Mouse (Mus musculus): ENCODE measurements around the gene Ulk2.

Ulk2 gene

DNA sequence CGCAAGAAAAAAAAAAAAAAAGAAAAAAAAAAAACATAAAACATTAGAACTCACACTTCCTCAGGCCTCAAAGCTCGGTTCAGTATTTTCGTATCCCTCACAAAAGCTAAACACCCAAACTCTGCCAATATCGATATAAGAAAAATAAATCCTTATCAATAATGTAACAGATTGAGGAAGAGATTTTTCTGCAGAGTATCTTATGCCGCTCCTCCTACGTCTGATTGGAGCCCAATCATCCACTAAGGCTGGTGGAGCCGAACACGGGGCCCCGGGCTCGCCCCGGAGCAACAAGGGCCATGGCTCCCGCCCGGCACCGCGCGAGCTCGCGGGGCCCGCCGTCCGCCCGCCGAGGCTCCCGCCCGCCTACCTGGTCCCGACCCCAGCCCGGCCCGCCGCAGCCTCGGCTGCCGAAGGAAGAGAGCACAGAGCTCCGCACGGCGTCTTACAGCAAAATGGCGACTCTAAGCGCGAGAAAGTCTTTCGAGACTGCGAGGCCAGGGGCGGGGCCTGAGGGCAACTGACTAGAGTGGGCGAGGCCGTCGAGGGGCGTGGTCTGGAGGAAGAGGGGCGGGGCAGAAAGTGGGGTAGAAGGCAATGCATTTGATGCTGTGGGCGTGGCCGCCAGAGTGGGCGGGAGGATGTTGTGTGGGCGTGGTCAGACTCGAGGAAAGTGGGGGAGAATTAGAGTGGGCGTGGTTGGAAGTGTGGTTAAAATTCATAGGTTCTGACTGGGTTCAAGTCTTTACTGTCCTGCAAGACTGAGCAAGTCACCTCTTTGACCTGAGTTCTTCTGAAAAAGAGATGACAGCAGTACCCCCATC lies 93.1 kb downstream of the Ulk2 start, which contains the start of gene Prpsap2:
TSS of gene Prpsap2 (minus strand) at position 505 of the 824 bp plus-strand sequence.
- peak; percentile 99 for DNase-seq (ENCODE audit: low spot score in 2 of 2)

DNA sequence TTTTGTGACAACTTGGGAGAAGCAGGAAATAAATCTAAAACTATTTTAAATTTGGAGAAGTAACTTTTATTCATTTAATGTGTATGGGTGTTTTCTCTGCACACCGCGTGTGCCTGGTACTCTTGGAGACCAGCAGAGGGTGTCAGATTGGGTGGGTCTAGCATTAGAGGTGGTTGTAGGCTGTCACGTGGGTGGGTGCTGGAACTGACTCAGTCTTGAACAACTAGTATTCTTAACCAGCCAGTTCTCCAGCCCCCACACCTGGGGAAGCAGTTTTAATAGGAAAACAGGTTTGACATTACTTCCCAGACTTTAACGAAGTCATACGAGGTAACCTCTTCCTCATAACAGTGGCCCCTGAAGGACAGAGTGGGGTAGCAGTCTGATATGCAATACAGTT lies 94.4 kb downstream of the Ulk2 start:
- no peak for DNase-seq (ENCODE audit: low spot score in 2 of 2)

DNA sequence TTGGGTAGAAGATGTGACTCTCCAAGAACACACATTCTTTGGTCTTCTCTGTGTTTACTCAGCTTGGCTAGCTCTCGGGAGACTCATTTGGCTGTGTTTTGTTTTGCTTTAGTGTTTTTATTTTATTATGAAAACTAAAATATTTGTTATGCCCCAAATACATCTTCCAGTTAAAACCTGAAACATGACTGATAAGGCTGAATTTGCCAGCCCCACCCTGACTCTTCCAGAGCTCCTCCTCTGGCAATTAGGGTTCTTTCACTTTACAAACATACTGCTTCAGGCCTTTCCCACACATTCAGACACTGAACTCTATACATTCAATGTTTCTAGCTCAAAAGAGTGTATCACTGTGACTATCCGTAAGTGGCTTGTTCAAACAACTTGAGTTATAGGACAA lies 97.7 kb downstream of the Ulk2 start:
- no peak for DNase-seq (ENCODE audit: low spot score in 2 of 2)

DNA sequence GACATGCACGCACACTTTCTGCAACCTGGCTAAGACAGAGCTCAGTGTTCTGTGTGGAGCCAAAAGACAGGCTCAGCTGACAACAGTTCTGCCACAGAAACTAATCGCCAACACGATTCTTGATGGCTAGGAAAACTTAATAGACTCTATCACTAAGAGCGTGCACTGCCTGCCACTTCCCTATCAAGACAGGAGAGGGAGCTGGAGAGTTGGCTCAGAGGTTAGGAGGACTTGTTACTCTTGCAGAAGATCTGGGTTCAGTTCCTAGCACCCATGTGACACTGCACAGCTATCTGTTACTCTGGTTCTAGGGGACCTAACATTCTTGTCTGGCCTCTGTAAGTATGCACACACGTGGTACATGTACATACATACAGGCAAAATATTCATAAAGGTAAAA lies 103.3 kb downstream of the Ulk2 start:
- DNase-seq (ENCODE audit: low spot score in 2 of 2), result no peak

DNA sequence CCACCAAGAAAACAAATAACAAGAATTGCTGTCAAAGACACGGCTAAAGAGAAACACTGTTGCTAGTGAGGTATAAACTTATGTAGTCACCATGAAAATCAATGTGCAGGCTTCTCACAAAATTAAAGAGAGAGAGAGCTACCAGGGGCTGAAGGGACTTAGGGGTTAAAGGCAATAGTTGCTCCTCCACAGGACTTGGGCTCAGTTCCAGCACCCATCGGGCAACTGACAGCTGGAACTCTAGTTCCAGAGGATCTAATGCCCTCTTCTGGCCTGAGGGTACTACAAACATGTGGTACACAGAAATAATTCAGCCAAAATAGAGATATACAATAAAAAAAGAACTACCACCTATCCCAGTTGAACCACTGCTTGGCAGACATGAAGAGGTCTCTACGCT lies 107.7 kb downstream of the Ulk2 start:
- DNase-seq (ENCODE audit: low spot score in 2 of 2), result no peak

DNA sequence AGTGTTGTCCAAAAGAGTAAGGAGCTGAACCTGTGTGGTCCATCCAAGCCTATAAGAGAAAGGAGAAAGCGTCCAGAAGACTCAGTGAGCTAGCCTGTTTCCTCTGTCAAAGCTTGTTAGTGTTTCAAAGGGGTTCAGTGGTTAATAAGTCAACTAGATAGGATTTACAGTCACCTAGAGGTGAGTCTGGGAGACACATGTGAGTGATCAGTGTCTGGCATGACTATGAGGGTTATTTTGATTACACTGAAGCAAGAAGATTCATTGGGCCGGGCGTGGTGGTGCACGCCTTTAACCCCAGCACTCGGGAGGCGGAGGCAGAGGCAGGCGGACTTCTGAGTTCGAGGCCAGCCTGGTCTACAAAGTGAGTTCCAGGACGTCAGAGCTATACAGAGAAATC lies 109.1 kb downstream of the Ulk2 start:
- no peak for DNase-seq (ENCODE audit: low spot score in 2 of 2)

DNA sequence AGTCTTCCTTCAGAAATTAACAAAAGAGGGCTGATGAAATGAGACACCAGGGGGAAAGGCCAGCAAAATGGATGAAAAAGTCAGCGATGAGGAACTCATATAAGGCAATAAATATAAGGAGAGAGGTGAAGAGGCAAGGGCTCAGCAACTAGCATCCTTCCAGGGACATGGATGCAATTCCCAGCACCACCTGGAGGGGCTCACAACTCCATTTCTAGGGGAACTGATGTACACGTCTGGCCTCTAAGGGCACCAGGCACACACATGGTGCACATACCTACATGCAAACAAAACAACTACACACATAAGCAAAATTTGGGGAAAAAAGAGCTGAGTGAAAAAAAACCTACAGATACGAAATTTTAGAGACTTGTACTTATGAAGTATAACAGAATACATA lies 110.4 kb downstream of the Ulk2 start:
- DNase-seq (ENCODE audit: low spot score in 2 of 2), result no peak

DNA sequence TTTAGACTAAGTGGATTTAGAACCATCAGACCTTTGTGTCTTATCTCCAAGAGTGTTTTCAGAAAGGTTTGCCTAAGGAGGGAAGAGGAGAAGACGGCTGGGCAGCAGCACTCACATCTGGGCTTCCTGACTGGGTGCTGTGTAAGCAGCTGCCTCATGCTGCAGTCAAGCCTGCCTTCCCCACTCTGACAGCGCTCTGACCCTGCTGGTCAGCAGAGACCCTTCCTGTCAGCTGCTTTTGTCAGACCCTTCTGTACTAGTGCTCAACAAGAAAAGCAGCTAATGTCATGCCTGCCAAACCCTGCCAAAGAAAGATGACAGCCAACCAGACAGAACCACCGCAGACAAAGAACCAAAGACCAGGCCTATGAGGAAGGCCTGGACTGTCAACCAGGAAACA lies 111.1 kb downstream of the Ulk2 start:
- no peak for DNase-seq (ENCODE audit: low spot score in 2 of 2)

DNA sequence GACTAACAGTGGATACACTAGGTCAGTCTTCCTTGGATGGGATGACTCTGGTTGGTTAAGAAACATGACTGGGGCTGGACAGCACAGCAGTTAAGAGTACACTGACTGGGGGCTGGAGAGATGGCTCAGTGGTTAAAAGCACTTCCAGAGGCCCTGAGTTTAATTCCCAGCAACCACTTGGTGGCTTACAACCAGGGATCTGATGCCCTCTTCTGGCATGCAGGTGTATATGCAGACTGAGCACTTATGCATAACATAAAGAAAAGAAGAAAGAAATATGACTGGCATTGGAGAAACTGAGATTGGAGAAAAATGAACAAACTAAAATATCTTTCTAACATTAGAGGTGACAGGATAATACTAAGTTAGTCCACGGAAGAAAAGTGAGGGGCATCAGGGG lies 114.4 kb downstream of the Ulk2 start:
- DNase-seq (ENCODE audit: low spot score in 2 of 2), result no peak

DNA sequence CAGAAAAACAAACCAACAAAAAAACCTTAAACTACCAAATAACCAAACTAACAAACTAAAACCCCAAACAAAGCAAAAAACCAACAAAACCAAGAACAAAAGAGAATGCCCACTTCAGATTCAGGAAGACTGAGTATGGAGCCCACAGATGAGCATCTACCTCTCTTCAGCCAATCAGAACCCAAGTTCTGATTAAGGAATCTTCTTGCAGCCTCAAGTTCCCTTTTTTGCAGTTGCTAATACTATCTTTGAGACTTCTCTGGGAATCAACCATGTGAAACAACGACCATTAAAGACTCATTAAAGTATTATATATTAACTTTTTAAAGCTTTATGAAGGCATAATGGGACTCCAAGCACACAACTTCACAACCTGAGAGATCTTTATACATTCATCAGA lies 117.6 kb downstream of the Ulk2 start:
- DNase-seq (ENCODE audit: low spot score in 2 of 2), result no peak

DNA sequence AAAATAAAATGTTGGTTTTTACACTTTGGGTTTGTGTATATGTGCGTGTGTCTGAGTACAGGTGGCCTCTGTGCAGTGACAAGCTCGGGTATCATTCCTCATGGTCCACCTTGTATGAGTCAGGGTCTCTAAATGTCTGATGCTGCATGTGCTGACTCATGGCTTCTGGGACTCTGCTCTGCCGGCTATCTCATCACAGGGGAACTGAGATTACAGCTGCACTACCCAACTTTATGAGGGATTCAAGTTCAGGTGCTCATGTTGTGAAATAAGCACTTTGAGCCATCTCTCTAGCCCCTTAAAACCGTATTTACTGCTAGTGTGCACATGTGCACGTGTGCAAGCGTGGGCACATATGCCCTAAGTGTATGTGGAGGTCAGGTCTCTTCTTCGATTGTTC lies 122.2 kb downstream of the Ulk2 start:
- no peak for DNase-seq (ENCODE audit: low spot score in 2 of 2)

DNA sequence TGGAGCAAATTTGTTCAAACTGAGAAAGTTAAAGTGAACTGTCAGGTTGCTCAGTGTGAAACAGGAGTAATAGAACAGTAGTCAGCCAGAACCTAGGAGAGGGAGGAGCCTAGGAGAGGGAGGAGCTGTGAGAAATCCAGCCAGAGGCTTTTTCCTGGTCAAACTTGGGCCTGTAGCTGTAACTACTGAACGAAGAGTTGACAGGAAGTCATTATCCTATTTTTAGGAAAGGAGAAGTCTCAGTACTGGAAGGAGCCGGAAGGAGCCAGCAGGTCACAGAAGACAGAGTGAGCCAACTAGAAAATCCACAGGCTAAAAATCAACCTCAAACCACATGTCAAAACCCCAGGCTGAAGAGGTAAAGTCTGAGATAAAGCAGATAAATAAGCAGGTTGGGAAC lies 126.8 kb downstream of the Ulk2 start:
- DNase-seq (ENCODE audit: low spot score in 2 of 2), result no peak
